Mouse (Mus musculus) c-Kit-negative CD71-positive TER-119-positive erythroid progenitor cells, embryonic 14.5 days (primary cell): ENCODE measurements around the gene Mrpl53.

Experiments used
- DNase-seq: peaks from one replicate; pipeline ENCODE4 v3.0.0-alpha.2; 2013; ENCODE audit warnings: low read depth, low spot score

Gene Mrpl53

DNA sequence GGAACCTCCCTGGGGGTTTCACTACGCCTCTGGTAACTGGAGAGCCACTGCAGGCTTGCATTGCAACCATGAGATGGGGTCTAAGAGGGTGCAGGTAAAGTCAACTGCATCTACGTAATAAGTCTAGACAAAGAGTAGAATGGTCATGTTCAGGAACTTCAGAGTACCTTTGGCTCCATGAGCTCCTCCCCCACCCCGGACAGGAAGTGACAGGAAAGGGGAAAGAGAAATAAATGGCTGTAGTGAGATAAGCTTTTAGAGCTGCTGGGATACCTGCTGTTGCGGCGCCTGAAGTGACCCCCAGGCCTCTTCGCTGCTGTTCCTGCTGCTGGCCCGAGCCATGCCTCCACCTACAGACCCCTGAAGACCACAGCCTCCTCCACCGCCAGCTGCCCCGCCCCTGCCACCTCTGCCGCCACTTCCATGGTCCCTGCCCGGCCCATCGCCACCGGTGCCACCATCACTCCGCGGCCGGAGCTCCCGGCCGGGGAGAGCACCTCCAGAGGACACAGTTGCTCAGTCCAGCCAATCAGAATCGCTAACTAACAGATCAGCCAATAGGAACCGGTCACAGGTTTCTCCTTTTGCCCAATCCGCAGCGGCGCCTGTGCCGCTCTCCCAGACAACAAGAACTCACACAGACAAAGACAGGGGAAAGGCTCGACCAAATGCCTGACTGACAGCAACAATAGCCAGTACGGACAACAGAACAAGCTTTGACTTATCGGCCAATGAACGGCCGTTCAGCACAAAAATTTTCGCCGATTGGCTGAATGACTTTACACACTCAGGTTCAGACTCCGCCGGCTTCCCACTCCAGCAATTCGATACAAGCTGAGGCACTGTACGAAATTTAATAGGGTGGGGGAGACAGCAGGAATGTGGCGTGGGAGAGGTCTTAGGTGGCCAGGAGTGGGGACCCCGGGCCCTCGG is 12.4 kb downstream of the Mrpl53 start, which contains the start of gene Wbp1:
Gene Wbp1 (minus strand): TSS at position 630 of the 933 bp plus-strand sequence.
- DNase-seq = peak; percentile 92

DNA sequence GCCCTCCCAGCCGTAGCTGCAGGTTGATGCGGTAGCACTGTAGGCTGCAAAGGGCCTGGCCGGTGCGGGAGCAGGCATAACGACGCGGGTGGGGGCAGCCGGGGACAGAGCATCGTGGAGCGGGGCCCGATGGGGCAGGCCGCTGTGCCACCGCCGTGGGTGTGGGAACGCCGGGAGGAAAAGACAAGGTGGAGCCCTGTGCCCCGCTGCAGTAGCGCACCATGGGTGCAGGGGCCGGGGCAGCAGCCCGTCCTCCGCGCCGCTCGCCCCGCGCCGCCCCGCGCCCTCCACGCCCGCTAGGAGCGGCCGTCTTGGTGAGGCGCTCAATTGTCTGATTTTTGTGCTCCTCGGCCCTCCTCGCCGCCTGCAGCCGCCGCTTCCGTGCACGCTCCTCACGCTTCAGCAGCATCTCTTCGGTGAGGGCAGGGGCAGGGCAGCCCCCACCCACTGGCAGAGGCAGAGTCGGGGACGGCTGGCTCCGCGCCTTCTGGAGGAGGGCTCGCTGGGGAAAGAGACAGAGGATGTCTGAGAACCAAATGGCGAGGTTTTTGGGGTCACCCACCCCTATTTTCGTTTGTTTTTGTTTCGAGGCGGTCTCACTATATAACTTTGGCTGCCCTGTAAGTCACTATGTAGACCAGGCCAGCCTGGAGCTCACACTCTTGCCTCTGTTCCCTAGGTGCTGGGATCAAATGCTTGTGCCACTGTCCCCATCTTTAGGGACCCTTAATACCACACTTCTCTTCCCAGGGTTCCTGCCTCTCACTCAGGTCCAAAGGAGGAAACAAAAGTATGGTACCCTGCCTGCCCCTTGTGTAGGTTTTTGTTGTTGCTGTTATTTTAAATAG is 13.2 kb downstream of the Mrpl53 start:
- DNase-seq = no peak

GRCm38 (mm10) chr6:83122961-83123360 is 14.1 kb downstream of the Mrpl53 start:
- DNase-seq = no peak

- peak; percentile 90 for DNase-seq
Measured at GRCm38 (mm10) chr6:83124851-83125312, 16.0 kb downstream of the Mrpl53 start.

- DNase-seq = no peak
Measured at GRCm38 (mm10) chr6:83125331-83125730, 16.5 kb downstream of the Mrpl53 start, which contains the start of gene Ino80b. Gene Ino80b, minus strand, starts transcription at chr6:83125431.

- DNase-seq = no peak
Measured at GRCm38 (mm10) chr6:83127419-83127818, 18.6 kb downstream of the Mrpl53 start.

DNA sequence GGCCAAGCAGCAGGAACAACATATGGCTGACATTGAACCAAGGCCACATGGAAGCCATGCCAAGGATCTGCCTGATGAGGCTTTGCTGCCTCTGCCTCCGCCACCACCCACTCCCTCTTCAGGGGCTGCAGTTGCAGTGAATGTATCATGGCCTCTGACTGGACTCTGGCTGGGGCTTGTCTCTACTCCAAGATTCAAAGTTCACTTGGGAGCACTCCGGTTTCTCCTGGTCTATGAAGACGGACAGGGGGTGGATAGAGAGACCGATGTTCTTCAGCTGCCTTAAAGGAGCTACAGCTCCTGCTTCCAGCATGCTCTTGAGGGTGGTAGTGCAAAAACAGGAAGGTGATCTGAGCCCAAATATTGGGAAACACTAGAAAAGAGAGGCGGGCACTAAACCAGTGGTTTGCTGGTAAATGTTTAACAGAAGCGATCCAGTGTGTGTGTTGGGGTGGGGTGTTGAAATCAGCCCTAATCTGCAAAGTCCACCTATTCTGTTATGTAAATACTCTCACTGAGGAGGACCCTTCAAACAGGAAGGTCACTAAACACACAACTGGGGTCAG is 22.7 kb downstream of the Mrpl53 start:
- no peak for DNase-seq

DNA sequence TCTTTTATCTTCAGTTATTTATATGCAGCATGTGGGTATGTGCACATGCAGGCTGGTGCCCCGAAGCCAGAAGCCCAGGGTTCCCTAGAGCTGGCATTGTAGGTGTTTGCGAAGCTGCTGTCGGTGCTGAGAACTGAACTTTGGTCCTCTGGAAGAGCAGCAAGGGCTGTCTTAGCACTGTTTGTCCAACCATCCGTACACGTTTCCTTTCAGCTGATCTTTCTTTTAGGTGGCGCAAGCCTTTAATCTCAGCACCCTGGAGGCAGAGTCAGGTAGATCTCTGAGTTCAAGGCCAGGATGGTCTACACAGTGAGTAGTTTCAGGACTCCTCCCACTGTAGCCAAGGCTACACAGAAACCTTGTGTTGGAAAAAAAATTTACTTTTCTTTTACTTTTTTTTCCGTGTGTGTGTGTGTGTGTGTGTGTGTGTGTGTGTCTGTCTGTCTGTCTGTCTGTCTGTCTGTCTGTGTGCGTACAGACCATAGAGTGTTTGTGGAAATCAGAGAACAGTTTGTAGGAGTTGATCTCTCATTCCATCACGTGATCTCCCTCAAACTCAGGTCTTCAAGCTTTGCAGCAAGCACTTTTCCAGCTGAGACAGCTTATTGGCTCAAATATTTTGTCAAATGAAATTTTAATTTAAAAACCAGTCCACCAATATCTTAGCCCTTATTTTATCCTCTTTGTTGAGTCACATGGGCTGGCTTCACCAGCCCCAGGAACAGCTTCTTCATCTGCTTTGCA is 23.5 kb downstream of the Mrpl53 start:
- DNase-seq = no peak

GRCm38 (mm10) chr6:83134226-83134625 is 25.4 kb downstream of the Mrpl53 start:
- DNase-seq = no peak

DNA sequence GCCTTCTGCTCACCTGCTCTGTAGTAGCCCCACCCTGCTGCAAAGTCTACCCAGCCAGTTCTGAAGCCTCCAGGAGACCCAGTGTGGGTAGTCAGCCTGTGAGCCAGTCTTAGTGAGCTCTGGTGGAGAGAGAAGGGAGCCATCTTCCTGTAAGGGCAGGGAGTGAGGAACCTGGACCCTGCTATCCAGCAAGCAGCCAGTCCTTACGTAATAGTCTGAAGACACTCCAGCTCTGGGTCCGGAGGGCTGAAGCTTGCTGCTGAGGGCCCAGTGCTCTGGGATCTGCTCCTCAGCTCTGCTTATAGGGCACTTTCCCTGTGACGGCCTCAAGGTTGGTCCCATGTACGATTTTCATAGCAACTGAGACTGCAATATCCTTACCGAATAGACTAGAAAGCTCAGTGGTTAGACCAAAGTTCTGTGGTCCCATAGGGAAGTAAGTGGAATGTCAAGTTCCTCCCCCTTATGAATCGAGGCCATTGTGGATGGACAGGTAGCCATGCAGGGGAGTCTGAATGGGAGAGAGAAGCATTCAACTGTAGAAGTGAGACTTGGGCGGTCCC is 26.2 kb downstream of the Mrpl53 start, which contains the start of gene Rtkn:
Gene Rtkn (plus strand): TSS at position 513 of the 563 bp plus-strand sequence.
- no peak for DNase-seq

DNA sequence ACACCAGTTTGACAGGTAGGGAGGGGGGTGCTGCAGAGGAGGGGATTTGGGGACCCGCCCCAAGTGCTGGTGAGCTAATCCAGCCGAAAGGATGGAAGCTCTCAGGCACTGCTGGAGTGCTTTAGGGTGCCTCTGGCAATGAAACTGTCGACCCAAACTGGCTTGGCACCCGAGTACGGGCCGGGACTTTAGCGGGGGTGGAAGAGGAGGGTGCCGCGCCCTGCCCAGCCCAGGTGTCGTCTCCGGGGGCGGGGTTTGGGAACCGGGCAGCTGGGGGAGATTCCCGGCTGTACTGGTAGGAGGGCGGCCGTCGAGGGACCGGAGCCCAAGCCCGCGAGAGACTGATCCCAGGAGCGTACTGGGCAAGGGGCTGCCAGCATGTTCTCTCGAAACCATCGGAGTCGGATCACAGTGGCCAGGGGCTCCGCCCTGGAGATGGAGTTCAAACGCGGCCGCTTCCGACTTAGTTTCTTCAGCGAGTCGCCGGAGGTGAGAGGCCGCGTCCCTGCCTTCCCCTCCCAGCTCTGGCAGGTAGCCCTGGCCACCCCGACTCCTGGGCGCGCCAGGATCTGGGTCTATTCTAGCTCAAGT is 26.8 kb downstream of the Mrpl53 start:
- no peak for DNase-seq

- no peak for DNase-seq
Measured at GRCm38 (mm10) chr6:83136291-83136880, 27.5 kb downstream of the Mrpl53 start.

- no peak for DNase-seq
Measured at GRCm38 (mm10) chr6:83136881-83137575, 28.2 kb downstream of the Mrpl53 start.

GRCm38 (mm10) chr6:83137576-83137950 is 28.7 kb downstream of the Mrpl53 start:
- no peak for DNase-seq

GRCm38 (mm10) chr6:83138056-83138455 is 29.2 kb downstream of the Mrpl53 start:
- DNase-seq = no peak

DNA sequence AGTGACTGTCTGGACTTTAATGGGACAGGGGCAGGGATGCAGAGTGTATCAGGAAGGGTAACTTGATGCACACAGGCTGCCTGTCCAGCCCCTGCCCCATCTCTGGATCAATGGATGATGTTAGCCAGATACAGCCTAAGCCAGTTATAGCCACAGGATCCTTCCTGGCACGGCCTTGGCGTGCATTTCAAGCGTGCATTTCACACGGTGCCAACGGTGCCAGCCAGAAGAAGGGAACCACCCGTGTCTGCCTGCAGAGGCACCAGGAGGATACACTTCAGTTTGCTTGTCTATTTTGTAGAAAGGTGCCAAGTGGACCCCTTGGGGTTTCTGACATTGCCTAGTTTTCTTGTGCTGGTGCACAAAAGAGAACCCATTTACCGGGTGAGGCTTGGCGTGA is 31.2 kb downstream of the Mrpl53 start:
- DNase-seq = no peak

- no peak for DNase-seq
Measured at GRCm38 (mm10) chr6:83141636-83142035, 32.8 kb downstream of the Mrpl53 start.

- no peak for DNase-seq
Measured at GRCm38 (mm10) chr6:83142211-83142731, 33.4 kb downstream of the Mrpl53 start.

DNA sequence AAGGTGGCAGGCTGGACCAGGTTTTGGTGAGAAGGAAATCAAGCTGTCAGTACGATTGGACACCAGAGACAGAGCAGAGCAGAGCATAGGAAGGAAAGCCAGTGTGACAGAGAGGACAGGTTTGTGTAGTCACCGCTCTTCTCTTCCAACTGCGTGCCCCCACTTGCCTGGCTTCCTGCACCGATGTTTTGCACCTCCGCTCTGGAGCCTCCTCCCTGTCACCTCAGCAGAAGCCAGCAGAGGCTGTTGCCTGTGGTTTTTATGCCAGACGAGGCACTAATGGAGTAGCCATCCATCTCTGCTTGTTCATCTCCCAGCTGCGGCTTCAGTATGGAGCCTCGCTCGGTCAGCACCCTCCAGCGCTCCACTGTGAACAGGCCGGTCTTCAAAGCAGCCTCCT is 34.0 kb downstream of the Mrpl53 start:
- DNase-seq = no peak
